Mouse (Mus musculus) CH12.LX (cell line): ENCODE measurements at regions not wholly inside any gene's neighbourhood (a gene's known extent, or its start where the extent isn't known, plus 50 kb on each side); places are given as distances from the start of the nearest gene placed in this dataset.

Experiments
- CHD2 ChIP-seq: IDR thresholded peaks from 2 replicates; pipeline ENCODE4 v1.6.1; 2011; ENCODE audit warnings: low read length, improper control_type of control experiment
- CTCF ChIP-seq, 2 experiments: IDR thresholded peaks in 1 of 2; conservative IDR thresholded peaks in 1 of 2; 2 replicates each; pipeline ENCODE4 v1.5.1; 2011 to 2012; ENCODE audit warnings: low read depth in 2 of 2, low read length in 2 of 2, improper control_type of control experiment in 1 of 2, inconsistent platforms in 1 of 2, mild to moderate bottlenecking in 1 of 2, moderate library complexity in 1 of 2
- EP300 ChIP-seq: IDR thresholded peaks from 2 replicates; pipeline ENCODE4 v1.6.1; 2011; ENCODE audit warnings: low read length, improper control_type of control experiment
- JUN ChIP-seq: IDR thresholded peaks from 2 replicates; pipeline ENCODE4 v1.6.1; 2011; ENCODE audit warnings: low read depth, mild to moderate bottlenecking, low read length, improper control_type of control experiment, moderate library complexity; ENCODE audit not compliant: insufficient read depth
- JUND ChIP-seq: conservative IDR thresholded peaks from 2 replicates; pipeline ENCODE4 v1.6.1; 2011; ENCODE audit warnings: low read depth, low read length, improper control_type of control experiment
- MAFK ChIP-seq: IDR thresholded peaks from 2 replicates; pipeline ENCODE4 v1.6.1; 2011; ENCODE audit warnings: low read length, improper control_type of control experiment; ENCODE audit not compliant: insufficient replicate concordance
- MAZ ChIP-seq: IDR thresholded peaks from 2 replicates; pipeline ENCODE4 v1.6.1; 2012; ENCODE audit warnings: low read depth, mild to moderate bottlenecking, inconsistent platforms, low read length, improper control_type of control experiment, moderate library complexity
- NELFE ChIP-seq: IDR thresholded peaks from 2 replicates; pipeline ENCODE4 v1.6.1; 2011; ENCODE audit warnings: low read depth, low read length, improper control_type of control experiment
- POLR2A ChIP-seq: IDR thresholded peaks from 2 replicates; pipeline ENCODE4 v1.6.1; 2011; ENCODE audit warnings: low read depth, mild to moderate bottlenecking, improper control_type of control experiment, low read length
- POLR2AphosphoS2 ChIP-seq: IDR thresholded peaks from 2 replicates; pipeline ENCODE4 v1.6.1; 2011; ENCODE audit warnings: low read depth, low read length, improper control_type of control experiment
- RCOR1 ChIP-seq: conservative IDR thresholded peaks from 2 replicates; pipeline ENCODE4 v1.6.1; 2012; ENCODE audit warnings: low read depth, mild to moderate bottlenecking, inconsistent platforms, low read length, improper control_type of control experiment
- SMC3 ChIP-seq: IDR thresholded peaks from 2 replicates; pipeline ENCODE4 v1.6.1; 2011; ENCODE audit warnings: low read depth, low read length, improper control_type of control experiment
- TBP ChIP-seq: conservative IDR thresholded peaks from 2 replicates; pipeline ENCODE4 v1.6.1; 2011; ENCODE audit warnings: low read depth, low read length, improper control_type of control experiment
- ZNF384 ChIP-seq: IDR thresholded peaks from 2 replicates; pipeline ENCODE4 v1.6.1; 2012; ENCODE audit warnings: low read depth, low read length, improper control_type of control experiment, inconsistent platforms

- TF ChIP-seq EP300 (no peak), POLR2AphosphoS2 (no peak), NELFE (no peak), RCOR1 (no peak), POLR2A (no peak), TBP (no peak), SMC3 (no peak), MAFK (no peak), ZNF384 (no peak), MAZ (no peak), JUND (no peak), JUN (no peak), CHD2 (no peak), CTCF (conservative IDR thresholded peaks at IDR 0.05 in 1 of 2, IDR thresholded peaks at IDR 0.05 in 1 of 2; ENCODE audit: low read depth in 2 of 2, low read length in 2 of 2) (no peak)
Observed at GRCm38 (mm10) chr4:31121586-31121985, 842.3 kb upstream of the Map3k7 start.
